Mouse (Mus musculus): ENCODE data around the gene Mcu. TPM values are rescaled to one million over a fixed set of nuclear protein-coding genes. Genes with fewer than 3 reads are reported as not detected.

Mcu gene
- total RNA-seq, 1 experiment: 12.3 TPM

- no peak overlapping the region for H3K4me3 ChIP-seq (ENCODE audit: insufficient read depth in 1 of 2, low read depth in 1 of 2, low read length in 2 of 2, poor library complexity in 1 of 2, severe bottlenecking in 1 of 2)
- no peak overlapping the region for H3K27ac ChIP-seq (ENCODE audit: insufficient read depth, low read depth, low read length, poor library complexity, severe bottlenecking)
- H3K9ac ChIP-seq (ENCODE audit: insufficient read depth, low read depth, low read length, poor library complexity, severe bottlenecking): no peak overlapping the region
- no peaks in the 10 kb centered on the region for H3K36me3 ChIP-seq (ENCODE audit: control insufficient read depth, insufficient read depth, low read length, poor library complexity, severe bottlenecking)
- no peak for DNase-seq (ENCODE audit: low read depth, low spot score)
- TF ChIP-seq HCFC1 (IDR thresholded peaks at IDR 0.05; ENCODE audit: borderline replicate concordance, insufficient read depth, low read length) (no peak), ZNF384 (IDR thresholded peaks at IDR 0.05; ENCODE audit: low read depth, low read length) (no peak), ZC3H11A (IDR thresholded peaks at IDR 0.05; ENCODE audit: borderline replicate concordance, low read depth, low read length) (no peak), CHD2 (IDR thresholded peaks at IDR 0.05; ENCODE audit: low read depth, low read length) (no peak), MAFK (IDR thresholded peaks at IDR 0.05; ENCODE audit: insufficient read depth, low read depth, low read length) (no peak)
- H3K9me3 ChIP-seq (ENCODE audit: control insufficient read depth, insufficient read depth, low read depth, low read length): no peaks in the 10 kb centered on the region
- peaks cover 5 to 22% of the 10 kb centered on the region in 2 experiments for H3K4me1 ChIP-seq (ENCODE audit: control insufficient read depth in 2 of 2, insufficient read depth in 2 of 2, low read length in 2 of 2, poor library complexity in 1 of 2)
- in situ Hi-C loops (cut with MboI; ENCODE audit: low sequenced_read_pairs in 2 of 2, unreplicated experiment in 2 of 2): no loop called here
These were observed 51.9 kb downstream of the Mcu start for GRCm38 (mm10) chr10:59564551-59564950.

DNA sequence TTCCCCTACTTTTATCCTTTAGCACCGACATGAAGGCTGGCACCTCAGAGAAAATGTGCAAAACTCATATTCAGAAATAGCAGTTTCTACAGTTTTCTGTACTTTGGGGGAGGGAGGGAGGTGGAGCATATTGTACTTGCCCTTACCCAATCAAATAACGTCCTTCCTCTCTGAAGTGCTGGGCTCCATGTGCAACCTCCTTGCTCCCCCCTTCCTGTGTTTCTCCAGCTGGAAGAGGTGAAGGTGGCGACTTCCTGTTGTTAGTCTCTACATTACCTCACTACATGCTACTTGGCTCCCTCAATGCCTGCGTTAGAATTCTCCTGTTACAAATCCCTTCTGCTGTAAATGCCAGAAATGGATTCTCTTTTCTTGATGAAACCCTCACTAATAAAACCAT, 54.0 kb downstream of the Mcu start:
- H3K9ac ChIP-seq (ENCODE audit: insufficient read depth, low read depth, low read length, poor library complexity, severe bottlenecking): no peak overlapping the region
- in situ Hi-C loops (cut with MboI; ENCODE audit: low sequenced_read_pairs in 2 of 2, unreplicated experiment in 2 of 2): no loop called here
- H3K27ac ChIP-seq (ENCODE audit: insufficient read depth, low read depth, low read length, poor library complexity, severe bottlenecking): no peak overlapping the region
- H3K9me3 ChIP-seq (ENCODE audit: control insufficient read depth, insufficient read depth, low read depth, low read length): no peaks in the 10 kb centered on the region
- peaks cover 11 to 24% of the 10 kb centered on the region in 2 experiments for H3K4me1 ChIP-seq (ENCODE audit: control insufficient read depth in 2 of 2, insufficient read depth in 2 of 2, low read length in 2 of 2, poor library complexity in 1 of 2)
- no peaks in the 10 kb centered on the region for H3K36me3 ChIP-seq (ENCODE audit: control insufficient read depth, insufficient read depth, low read length, poor library complexity, severe bottlenecking)
- TF ChIP-seq ZC3H11A (IDR thresholded peaks at IDR 0.05; ENCODE audit: borderline replicate concordance, low read depth, low read length): no peak
- TF ChIP-seq MAFK (IDR thresholded peaks at IDR 0.05; ENCODE audit: insufficient read depth, low read depth, low read length): no peak
- TF ChIP-seq ZNF384 (IDR thresholded peaks at IDR 0.05; ENCODE audit: low read depth, low read length): no peak
- TF ChIP-seq HCFC1 (IDR thresholded peaks at IDR 0.05; ENCODE audit: borderline replicate concordance, insufficient read depth, low read length): no peak
- no peak for TF ChIP-seq CHD2 (IDR thresholded peaks at IDR 0.05; ENCODE audit: low read depth, low read length)
- no peak overlapping the region for H3K4me3 ChIP-seq (ENCODE audit: insufficient read depth in 1 of 2, low read depth in 1 of 2, low read length in 2 of 2, poor library complexity in 1 of 2, severe bottlenecking in 1 of 2)
- no peak for DNase-seq (ENCODE audit: low read depth, low spot score)

GRCm38 (mm10) chr10:59560126-59560525, 56.4 kb downstream of the Mcu start:
- in situ Hi-C loops (cut with MboI; ENCODE audit: low sequenced_read_pairs in 2 of 2, unreplicated experiment in 2 of 2): no loop called here
- H3K4me1 ChIP-seq (ENCODE audit: control insufficient read depth in 2 of 2, insufficient read depth in 2 of 2, low read length in 2 of 2, poor library complexity in 1 of 2): peaks cover 18 to 30% of the 10 kb centered on the region in 2 experiments
- H3K9ac ChIP-seq (ENCODE audit: insufficient read depth, low read depth, low read length, poor library complexity, severe bottlenecking): no peak overlapping the region
- DNase-seq (ENCODE audit: low read depth, low spot score): no peak
- H3K36me3 ChIP-seq (ENCODE audit: control insufficient read depth, insufficient read depth, low read length, poor library complexity, severe bottlenecking): no peaks in the 10 kb centered on the region
- no peak overlapping the region for H3K4me3 ChIP-seq (ENCODE audit: insufficient read depth in 1 of 2, low read depth in 1 of 2, low read length in 2 of 2, poor library complexity in 1 of 2, severe bottlenecking in 1 of 2)
- no peak for TF ChIP-seq HCFC1 (IDR thresholded peaks at IDR 0.05; ENCODE audit: borderline replicate concordance, insufficient read depth, low read length)
- no peak for TF ChIP-seq ZC3H11A (IDR thresholded peaks at IDR 0.05; ENCODE audit: borderline replicate concordance, low read depth, low read length)
- no peak for TF ChIP-seq CHD2 (IDR thresholded peaks at IDR 0.05; ENCODE audit: low read depth, low read length)
- H3K27ac ChIP-seq (ENCODE audit: insufficient read depth, low read depth, low read length, poor library complexity, severe bottlenecking): no peak overlapping the region
- no peaks in the 10 kb centered on the region for H3K9me3 ChIP-seq (ENCODE audit: control insufficient read depth, insufficient read depth, low read depth, low read length)

DNA sequence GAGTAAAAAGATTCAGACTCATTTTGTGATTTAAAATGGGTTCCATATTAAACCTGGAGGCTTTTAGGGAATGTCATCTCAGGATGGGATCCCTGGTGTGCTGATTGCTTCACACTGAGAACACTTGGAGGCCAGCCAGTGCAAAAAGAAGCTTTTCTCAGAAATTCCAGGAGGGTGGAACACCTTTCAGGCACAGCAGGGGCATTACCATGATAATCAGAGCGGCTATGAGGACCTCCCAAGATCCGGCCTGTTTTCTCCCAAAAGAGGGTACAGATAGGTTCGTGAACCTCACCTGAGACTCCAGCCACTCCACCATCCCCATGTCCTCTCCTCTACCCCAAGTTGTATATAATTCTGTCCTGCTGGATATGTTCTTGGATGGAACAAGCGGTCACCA, 57.9 kb downstream of the Mcu start:
- Histone ChIP-seq H3K9ac (ENCODE audit: insufficient read depth, low read depth, low read length, poor library complexity, severe bottlenecking) (no peak overlapping the region), H3K36me3 (ENCODE audit: control insufficient read depth, insufficient read depth, low read length, poor library complexity, severe bottlenecking) (no peaks in the 10 kb centered on the region), H3K9me3 (ENCODE audit: control insufficient read depth, insufficient read depth, low read depth, low read length) (no peaks in the 10 kb centered on the region), H3K4me1 (ENCODE audit: control insufficient read depth in 2 of 2, insufficient read depth in 2 of 2, low read length in 2 of 2, poor library complexity in 1 of 2) (peaks cover 13 to 24% of the 10 kb centered on the region in 2 experiments), H3K4me3 (ENCODE audit: insufficient read depth in 1 of 2, low read depth in 1 of 2, low read length in 2 of 2, poor library complexity in 1 of 2, severe bottlenecking in 1 of 2) (no peak overlapping the region), H3K27ac (ENCODE audit: insufficient read depth, low read depth, low read length, poor library complexity, severe bottlenecking) (peak overlapping the region; percentile 96)
- TF ChIP-seq CHD2 (IDR thresholded peaks at IDR 0.05; ENCODE audit: low read depth, low read length) (0 out of 2 replicates have a peak, but pooled peaks have one; percentile 29), ZNF384 (IDR thresholded peaks at IDR 0.05; ENCODE audit: low read depth, low read length) (no peak)
- in situ Hi-C loops (cut with MboI; ENCODE audit: low sequenced_read_pairs in 2 of 2, unreplicated experiment in 2 of 2): no loop called here
- peak; percentile 70 for DNase-seq (ENCODE audit: low read depth, low spot score)

DNA sequence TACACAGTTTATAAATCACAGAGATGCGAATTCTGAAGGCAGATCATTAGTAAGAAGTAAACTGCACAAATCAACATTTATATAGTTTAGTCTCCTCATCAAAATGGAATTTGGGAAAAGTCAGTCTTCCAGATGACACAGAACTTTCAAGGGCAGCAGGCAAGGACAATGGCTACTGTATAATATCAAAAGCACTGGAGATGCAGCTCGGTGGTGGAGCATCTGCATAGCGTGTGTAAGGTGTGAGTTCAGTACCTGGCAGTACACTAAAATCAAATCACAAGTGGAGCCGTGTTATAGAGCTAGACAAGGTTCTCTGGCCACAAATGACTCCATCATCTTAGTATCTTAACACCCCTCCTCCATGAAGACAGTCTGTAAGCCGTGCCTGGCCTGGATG, 58.3 kb downstream of the Mcu start:
- no peaks in the 10 kb centered on the region for H3K36me3 ChIP-seq (ENCODE audit: control insufficient read depth, insufficient read depth, low read length, poor library complexity, severe bottlenecking)
- in situ Hi-C loops (cut with MboI; ENCODE audit: low sequenced_read_pairs in 2 of 2, unreplicated experiment in 2 of 2): no loop called here
- TF ChIP-seq MAFK (IDR thresholded peaks at IDR 0.05; ENCODE audit: insufficient read depth, low read depth, low read length): no peak
- no peak for TF ChIP-seq ZNF384 (IDR thresholded peaks at IDR 0.05; ENCODE audit: low read depth, low read length)
- TF ChIP-seq ZC3H11A (IDR thresholded peaks at IDR 0.05; ENCODE audit: borderline replicate concordance, low read depth, low read length): no peak
- TF ChIP-seq HCFC1 (IDR thresholded peaks at IDR 0.05; ENCODE audit: borderline replicate concordance, insufficient read depth, low read length): no peak
- TF ChIP-seq CHD2 (IDR thresholded peaks at IDR 0.05; ENCODE audit: low read depth, low read length): no peak
- H3K4me1 ChIP-seq (ENCODE audit: control insufficient read depth in 2 of 2, insufficient read depth in 2 of 2, low read length in 2 of 2, poor library complexity in 1 of 2): peaks cover 13 to 22% of the 10 kb centered on the region in 2 experiments
- no peak for DNase-seq (ENCODE audit: low read depth, low spot score)
- no peak overlapping the region for H3K9ac ChIP-seq (ENCODE audit: insufficient read depth, low read depth, low read length, poor library complexity, severe bottlenecking)
- no peaks in the 10 kb centered on the region for H3K9me3 ChIP-seq (ENCODE audit: control insufficient read depth, insufficient read depth, low read depth, low read length)
- H3K4me3 ChIP-seq (ENCODE audit: insufficient read depth in 1 of 2, low read depth in 1 of 2, low read length in 2 of 2, poor library complexity in 1 of 2, severe bottlenecking in 1 of 2): no peak overlapping the region
- H3K27ac ChIP-seq (ENCODE audit: insufficient read depth, low read depth, low read length, poor library complexity, severe bottlenecking): peak overlapping the region; percentile 96

All from ES-E14 (cell line).